Mouse (Mus musculus) heart, postnatal 0 days (tissue): ENCODE data around the gene Chn2.

Experiments
- CTCF ChIP-seq: IDR thresholded peaks from 2 replicates; pipeline ENCODE4 v1.5.1; 2016; ENCODE audit warnings: antibody characterized with exemption, control low read depth, low read depth
- EP300 ChIP-seq: IDR thresholded peaks from 2 replicates; pipeline ENCODE4 v1.6.1; 2016; ENCODE audit warnings: antibody characterized with exemption, low read depth

GRCm38 (mm10) chr6:54327626-54328003 lies 288.3 kb downstream of the Chn2 start:
- TF ChIP-seq CTCF, result no peak
- no peak for TF ChIP-seq EP300
